In the genomic region with DNA sequence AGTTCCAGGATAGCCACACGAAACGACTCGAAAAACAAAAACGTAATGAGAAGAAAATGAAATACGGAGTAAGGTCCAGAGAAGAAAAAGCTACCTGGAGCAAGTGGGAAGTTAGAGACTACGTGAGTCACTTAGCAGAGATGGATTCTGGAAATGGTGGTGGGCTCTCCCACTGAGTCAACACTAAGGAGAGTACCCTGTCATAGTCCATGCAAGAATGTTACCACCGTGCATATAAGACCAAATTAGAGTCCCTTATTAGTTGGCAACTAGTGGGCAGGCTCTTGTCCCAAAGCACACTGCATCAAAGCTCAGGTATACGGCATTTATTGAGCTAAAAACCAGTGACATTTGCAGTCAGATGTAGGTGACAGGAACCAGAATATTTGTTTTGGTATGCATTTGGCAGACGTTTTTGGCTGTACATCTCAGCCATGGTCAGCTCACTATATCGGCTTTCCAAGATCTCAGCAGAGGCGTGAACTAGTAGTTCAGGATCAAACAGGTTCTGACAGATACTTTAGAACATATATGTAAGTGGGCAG, we compare ENCODE assay signal across 12 mouse cellular contexts. TPM values are rescaled to one million over a fixed set of nuclear protein-coding genes. Genes with fewer than 3 reads are reported as not detected.
A peak's percentile ranks its signal among the peaks of the same experiment; 100 is the strongest.
DNase-seq lines count a peak whose midpoint lies in the region; ATAC-seq and TF ChIP-seq lines count a peak whose summit lies in the region.
"Had no signal": no experiment of that assay in that cellular context is flagged by ENCODE, and none has a peak within 500 bp of the region (broad histone marks: within the 10 kb centered on the region; RNA-seq: fewer than 3 reads in every experiment).

No protein-coding gene starts in this region.

- 56% methylated on average over 11 of the region's 11 CpGs for WGBS in heart, embryonic 11.5 days (ENCODE audit: insufficient replicate concordance)
- WGBS in lung, embryonic 14.5 days = 52% methylated on average over 11 of the region's 11 CpGs
- WGBS in liver, embryonic 13.5 days (ENCODE audit: insufficient replicate concordance) = 45% methylated on average over 11 of the region's 11 CpGs

- H3K27me3 ChIP-seq in heart, embryonic 11.5 days (ENCODE audit: control insufficient read depth, insufficient read depth, low read length) = no peaks in the 10 kb centered on the region
- H3K27me3 ChIP-seq in lung, embryonic 14.5 days (ENCODE audit: insufficient read depth, low read length) = no peaks in the 10 kb centered on the region
- no peaks in the 10 kb centered on the region for H3K27me3 ChIP-seq in MEL (ENCODE audit: control insufficient read depth in 1 of 2, insufficient read depth in 2 of 2, low read length in 2 of 2)
- no peaks in the 10 kb centered on the region for H3K27me3 ChIP-seq in liver, embryonic 13.5 days

- TF ChIP-seq CTCF in lung, embryonic 14.5 days (IDR thresholded peaks at IDR 0.05; ENCODE audit: low read depth) = no peak
- TF ChIP-seq CTCF in MEL (IDR thresholded peaks at IDR 0.05 in 2 of 3, conservative IDR thresholded peaks at IDR 0.05 in 1 of 3; ENCODE audit: control insufficient read depth in 1 of 3, insufficient read depth in 1 of 3, low read depth in 2 of 3, low read length in 3 of 3, poor library complexity in 1 of 3, severe bottlenecking in 1 of 3) = no peak

- TF ChIP-seq POLR2A in MEL (IDR thresholded peaks at IDR 0.05; ENCODE audit: control insufficient read depth in 1 of 2, insufficient read depth in 1 of 2, low read depth in 1 of 2, low read length in 2 of 2, poor library complexity in 1 of 2) = no peak

- TF ChIP-seq RAD21 in MEL (IDR thresholded peaks at IDR 0.05; ENCODE audit: low read depth, low read length) = no peak

- no peaks in the 10 kb centered on the region for H3K9me3 ChIP-seq in heart, embryonic 11.5 days (replicated peaks; ENCODE audit: control insufficient read depth, low read length)
- H3K9me3 ChIP-seq in lung, embryonic 14.5 days (ENCODE audit: low read depth, low read length) = no peaks in the 10 kb centered on the region
- no peaks in the 10 kb centered on the region for H3K9me3 ChIP-seq in MEL (replicated peaks; ENCODE audit: insufficient read depth, low read length)
- H3K9me3 ChIP-seq in liver, embryonic 13.5 days (replicated peaks) = no peaks in the 10 kb centered on the region

- peaks cover 16% of the 10 kb centered on the region for H3K79me2 ChIP-seq in MEL (ENCODE audit: control insufficient read depth, insufficient read depth, low read length, poor library complexity)

- peak overlapping the region; percentile 89 for H3K4me2 ChIP-seq in heart, embryonic 11.5 days
- peak overlapping the region; percentile 89; the same call in 1 of the 2 replicates for H3K4me2 ChIP-seq in lung, embryonic 14.5 days
- H3K4me2 ChIP-seq in liver, embryonic 13.5 days = peak overlapping the region; percentile 79

- H3K9ac ChIP-seq in heart, embryonic 11.5 days (ENCODE audit: low read depth, low read length) = no peak overlapping the region
- H3K9ac ChIP-seq in lung, embryonic 14.5 days = no peak overlapping the region
- peak overlapping the region; percentile 83; the same call in 1 of the 2 replicates for H3K9ac ChIP-seq in MEL (ENCODE audit: control insufficient read depth, low read depth, low read length, poor library complexity, severe bottlenecking)
- H3K9ac ChIP-seq in liver, embryonic 13.5 days = peak overlapping the region; percentile 90

- peaks cover 31% of the 10 kb centered on the region for H3K36me3 ChIP-seq in heart, embryonic 11.5 days (ENCODE audit: control insufficient read depth, insufficient read depth, low read length)
- peaks cover 34% of the 10 kb centered on the region for H3K36me3 ChIP-seq in lung, embryonic 14.5 days (ENCODE audit: insufficient read depth)
- peaks cover 14 to 23% of the 10 kb centered on the region in 2 experiments for H3K36me3 ChIP-seq in MEL (ENCODE audit: control insufficient read depth in 1 of 2, insufficient read depth in 2 of 2, low read length in 2 of 2)
- H3K36me3 ChIP-seq in liver, embryonic 13.5 days = peaks cover 49% of the 10 kb centered on the region

- 0 out of 2 replicates have a peak, but pooled peaks cover 5% of the 10 kb centered on the region for H3K4me1 ChIP-seq in heart, embryonic 11.5 days (ENCODE audit: control insufficient read depth, insufficient read depth, low read length)
- no peaks in the 10 kb centered on the region for H3K4me1 ChIP-seq in lung, embryonic 14.5 days (ENCODE audit: insufficient read depth)
- peaks cover 0 to 3% of the 10 kb centered on the region in 2 experiments; a peak in 1 of 4 replicates for H3K4me1 ChIP-seq in MEL (ENCODE audit: control insufficient read depth in 1 of 2, insufficient read depth in 2 of 2, low read length in 2 of 2)
- H3K4me1 ChIP-seq in liver, embryonic 13.5 days (replicated peaks) = peaks cover 43% of the 10 kb centered on the region

- DNase-seq in heart, adult 8-10 months (ENCODE audit: low spot score) = no peak
- no peak for DNase-seq in lung, embryonic 14.5 days
- DNase-seq in lung, adult 18-20 months = no peak
- peak; percentile 57 for DNase-seq in MEL (ENCODE audit: low read depth, low spot score)
- no peak for DNase-seq in liver, embryonic 13.5 days
- DNase-seq in adrenal gland, adult 18-20 months (ENCODE audit: low spot score in 2 of 2) = no peak
- DNase-seq in spleen, postnatal 36 days (ENCODE audit: low spot score in 2 of 2) = no peak
- DNase-seq: adrenal gland, adult 2 months; heart, postnatal 36 days; thymus, postnatal 25 days had no signal

- no peak for TF ChIP-seq EP300 in MEL (IDR thresholded peaks at IDR 0.05; ENCODE audit: low read depth in 1 of 2, low read length in 2 of 2)

- no peak overlapping the region for H3K27ac ChIP-seq in heart, embryonic 11.5 days (ENCODE audit: low read depth, low read length)
- H3K27ac ChIP-seq in lung, embryonic 14.5 days (ENCODE audit: low read depth) = no peak overlapping the region
- H3K27ac ChIP-seq in MEL (ENCODE audit: control insufficient read depth, low read depth, low read length) = peak overlapping the region; percentile 92; the same call in 1 of the 2 replicates
- peak overlapping the region; percentile 99 for H3K27ac ChIP-seq in liver, embryonic 13.5 days

- no peak for ATAC-seq in heart, embryonic 11.5 days (replicated peaks; ENCODE audit: insufficient number of reproducible peaks, low FRiP score, low TSS enrichment)
- no peak for ATAC-seq in lung, embryonic 14.5 days (ENCODE audit: insufficient read depth)
- ATAC-seq in liver, embryonic 13.5 days (ENCODE audit: low read depth) = no peak
- ATAC-seq: forebrain, embryonic 14.5 days had no signal

- no peak overlapping the region for H3K4me3 ChIP-seq in heart, embryonic 11.5 days (ENCODE audit: low read depth, low read length)
- no peak overlapping the region for H3K4me3 ChIP-seq in lung, embryonic 14.5 days (ENCODE audit: low read depth, low read length)
- H3K4me3 ChIP-seq in MEL (ENCODE audit: control insufficient read depth in 1 of 2, insufficient read depth in 1 of 2, low read depth in 2 of 2, low read length in 2 of 2) = peak overlapping the region; percentile 71 to 75; a peak in 2 of 4 replicates
- peak overlapping the region; percentile 79 for H3K4me3 ChIP-seq in liver, embryonic 13.5 days (replicated peaks)

RNA-seq across cellular contexts. Expression of a gene that starts 1.3 kb away (rescaled TPM):
- polyA plus RNA-seq in heart, embryonic 11.5 days (2014; fragmentation: Nextera tagmentation; extraction: Ambion mirVana) = 28.1 and 36.5 TPM in 2 replicates
- 10 to 100 TPM; 18.4 to 28.1 (median 20.6) TPM for total RNA-seq in heart, adult 8-10 months (2022)
- 50.8 and 52.9 TPM in 2 replicates for polyA plus RNA-seq in lung, embryonic 14.5 days (2014; fragmentation: Nextera tagmentation; extraction: Ambion mirVana)
- total RNA-seq in MEL (2012; rRNA removed) = 60.5 and 64.5 TPM in 2 replicates
- 100 to 1,000 TPM in 1 of 2 experiments, not detected in 1; 115 TPM for polyA plus RNA-seq in MEL (2012; ENCODE audit: insufficient read depth in 1 of 2, insufficient read length in 2 of 2, low read depth in 1 of 2, low replicate concordance in 2 of 2, missing spikeins in 1 of 2)
- polyA plus RNA-seq in liver, embryonic 13.5 days (2015; fragmentation: Nextera tagmentation; extraction: Ambion mirVana) = 51.5 and 63.6 TPM in 2 replicates
- 100 to 1,000 TPM in 1 of 2 experiments, 10 to 100 TPM in 1; 55.9 to 120 TPM for total RNA-seq in adrenal gland, adult 18-20 months (2021)

RNA-seq across cellular contexts. Expression of a gene that starts 4.3 kb away (rescaled TPM):
- polyA plus RNA-seq in heart, embryonic 11.5 days (2014; fragmentation: Nextera tagmentation; extraction: Ambion mirVana) = 2.3 TPM in 2 replicates
- 1 to 10 TPM in 1 of 4 experiments, under 1 TPM in 1, not detected in 2; 0.24 to 1.9 TPM for total RNA-seq in heart, adult 8-10 months (2022)
- polyA plus RNA-seq in lung, embryonic 14.5 days (2014; fragmentation: Nextera tagmentation; extraction: Ambion mirVana) = 3.3 and 5.0 TPM in 2 replicates
- total RNA-seq in MEL (2012; rRNA removed) = 9.6 and 9.9 TPM in 2 replicates
- 10 to 100 TPM in 1 of 2 experiments, not detected in 1; 26.2 TPM for polyA plus RNA-seq in MEL (2012; ENCODE audit: insufficient read depth in 1 of 2, insufficient read length in 2 of 2, low read depth in 1 of 2, low replicate concordance in 2 of 2, missing spikeins in 1 of 2)
- polyA plus RNA-seq in liver, embryonic 13.5 days (2015; fragmentation: Nextera tagmentation; extraction: Ambion mirVana) = 3.5 and 5.8 TPM in 2 replicates
- 1 to 10 TPM; 4.3 to 6.8 TPM for total RNA-seq in adrenal gland, adult 18-20 months (2021)

RNA-seq across cellular contexts. Expression of a gene that starts 11.0 kb away (rescaled TPM):
- polyA plus RNA-seq in heart, embryonic 11.5 days (2014; fragmentation: Nextera tagmentation; extraction: Ambion mirVana) = 886 and 909 TPM in 2 replicates
- 100 to 1,000 TPM; 315 to 376 (median 329) TPM for total RNA-seq in heart, adult 8-10 months (2022)
- polyA plus RNA-seq in lung, embryonic 14.5 days (2014; fragmentation: Nextera tagmentation; extraction: Ambion mirVana) = 1,237 and 1,257 TPM in 2 replicates
- 726 and 879 TPM in 2 replicates for total RNA-seq in MEL (2012; rRNA removed)
- polyA plus RNA-seq in MEL (2012; ENCODE audit: insufficient read depth in 1 of 2, insufficient read length in 2 of 2, low read depth in 1 of 2, low replicate concordance in 2 of 2, missing spikeins in 1 of 2) = 100 to 1,000 TPM; 201 to 652 TPM
- polyA plus RNA-seq in liver, embryonic 13.5 days (2015; fragmentation: Nextera tagmentation; extraction: Ambion mirVana) = 786 and 880 TPM in 2 replicates
- 100 to 1,000 TPM; 428 to 457 TPM for total RNA-seq in adrenal gland, adult 18-20 months (2021)

RNA-seq across cellular contexts. Expression of a gene that starts 27.9 kb away (rescaled TPM):
- 6.4 and 6.9 TPM in 2 replicates for polyA plus RNA-seq in heart, embryonic 11.5 days (2014; fragmentation: Nextera tagmentation; extraction: Ambion mirVana)
- 10 to 100 TPM in 1 of 4 experiments, 1 to 10 TPM in 3; 7.9 to 13.3 (median 9.0) TPM for total RNA-seq in heart, adult 8-10 months (2022)
- 12.2 and 12.5 TPM in 2 replicates for polyA plus RNA-seq in lung, embryonic 14.5 days (2014; fragmentation: Nextera tagmentation; extraction: Ambion mirVana)
- total RNA-seq in MEL (2012; rRNA removed) = 3.1 and 4.0 TPM in 2 replicates
- 10 to 100 TPM in 1 of 2 experiments, not detected in 1; 13.2 TPM for polyA plus RNA-seq in MEL (2012; ENCODE audit: insufficient read depth in 1 of 2, insufficient read length in 2 of 2, low read depth in 1 of 2, low replicate concordance in 2 of 2, missing spikeins in 1 of 2)
- polyA plus RNA-seq in liver, embryonic 13.5 days (2015; fragmentation: Nextera tagmentation; extraction: Ambion mirVana) = 20.6 and 24.1 TPM in 2 replicates
- 10 to 100 TPM; 28.8 to 30.0 TPM for total RNA-seq in adrenal gland, adult 18-20 months (2021)

RNA-seq across cellular contexts. Expression of a gene that starts 47.7 kb away (rescaled TPM):
- 118 and 151 TPM in 2 replicates for polyA plus RNA-seq in heart, embryonic 11.5 days (2014; fragmentation: Nextera tagmentation; extraction: Ambion mirVana)
- total RNA-seq in heart, adult 8-10 months (2022) = 10 to 100 TPM; 38.3 to 41.1 (median 40.0) TPM
- 177 TPM in 2 replicates for polyA plus RNA-seq in lung, embryonic 14.5 days (2014; fragmentation: Nextera tagmentation; extraction: Ambion mirVana)
- total RNA-seq in MEL (2012; rRNA removed) = 83.1 and 85.0 TPM in 2 replicates
- polyA plus RNA-seq in MEL (2012; ENCODE audit: insufficient read depth in 1 of 2, insufficient read length in 2 of 2, low read depth in 1 of 2, low replicate concordance in 2 of 2, missing spikeins in 1 of 2) = 100 to 1,000 TPM; 117 to 681 TPM
- polyA plus RNA-seq in liver, embryonic 13.5 days (2015; fragmentation: Nextera tagmentation; extraction: Ambion mirVana) = 56.9 and 66.9 TPM in 2 replicates
- total RNA-seq in adrenal gland, adult 18-20 months (2021) = 100 to 1,000 TPM; 103 to 105 TPM

Comparison
In these comparisons a context has a peak if more than half of its experiments do, and no peak if none do; other contexts are left out.
1. H3K27ac ChIP-seq: peak in MEL (single experiment) and liver, embryonic 13.5 days (single experiment); none in heart, embryonic 11.5 days (single experiment) and lung, embryonic 14.5 days (single experiment).
2. H3K4me3 ChIP-seq: peak in MEL (2 of 2) and liver, embryonic 13.5 days (single experiment); none in heart, embryonic 11.5 days (single experiment) and lung, embryonic 14.5 days (single experiment).
3. H3K9ac ChIP-seq: peak in MEL (single experiment) and liver, embryonic 13.5 days (single experiment); none in heart, embryonic 11.5 days (single experiment) and lung, embryonic 14.5 days (single experiment).
4. Peak in every context shown above with its lines, with median percentiles within 50 percentile points of each other: H3K4me2 ChIP-seq.